In genomic region chr9:14274986-14275720, GRCm38 (mm10) we compare ENCODE assay signal across 8 mouse cellular contexts. TPM values are rescaled to one million over a fixed set of nuclear protein-coding genes. Genes with fewer than 3 reads are reported as not detected.
DNase-seq lines count a peak whose midpoint lies in the region; ATAC-seq and TF ChIP-seq lines count a peak whose summit lies in the region.

Gene Sesn3 (plus strand): TSS chr9:14275067.

- no peaks in the 10 kb centered on the region for H3K36me3 ChIP-seq in G1E (replicated peaks)
- H3K36me3 ChIP-seq in lung, embryonic 14.5 days (ENCODE audit: insufficient read depth), result no peaks in the 10 kb centered on the region

- no peaks in the 10 kb centered on the region for H3K9me3 ChIP-seq in G1E (replicated peaks)
- no peaks in the 10 kb centered on the region for H3K9me3 ChIP-seq in lung, embryonic 14.5 days (ENCODE audit: low read depth, low read length)

- H3K4me1 ChIP-seq in G1E (ENCODE audit: insufficient read depth, low read depth, low read length), result peaks cover 16% of the 10 kb centered on the region
- no peaks in the 10 kb centered on the region for H3K4me1 ChIP-seq in lung, embryonic 14.5 days (ENCODE audit: insufficient read depth)

- TF ChIP-seq CTCF in G1E (IDR thresholded peaks at IDR 0.05; ENCODE audit: low read depth, low read length), result no peak
- TF ChIP-seq CTCF in lung, embryonic 14.5 days (IDR thresholded peaks at IDR 0.05; ENCODE audit: low read depth), result peak; percentile 52

- H3K9ac ChIP-seq in lung, embryonic 14.5 days, result peak within 1 kb of the TSS; percentile 27

- WGBS in lung, embryonic 14.5 days, result 5% methylated on average over 25 of the region's 25 CpGs

- ATAC-seq in G1E (ENCODE audit: extremely low read depth, insufficient number of reproducible peaks, low FRiP score, poor library complexity, severe bottlenecking), result no peak
- ATAC-seq in hematopoietic stem cell, adult 5-6 weeks (replicated peaks in 1 of 2; ENCODE audit: insufficient read depth in 1 of 2, low FRiP score in 2 of 2, low TSS enrichment in 1 of 2, low read depth in 1 of 2, poor library complexity in 2 of 2, severe bottlenecking in 2 of 2), result peak; percentile 87 to 92
- ATAC-seq in lung, embryonic 14.5 days (ENCODE audit: insufficient read depth), result peak; percentile 42
- peak; percentile 84 for ATAC-seq in neutrophil, adult 5-6 weeks (ENCODE audit: extremely low read depth, insufficient number of reproducible peaks, low FRiP score, poor library complexity, severe bottlenecking)

- peak within 1 kb of the TSS; percentile 93 for H3K27ac ChIP-seq in lung, embryonic 14.5 days (ENCODE audit: low read depth)

- DNase-seq in G1E (ENCODE audit: low spot score), result no peak
- peak; percentile 84 to 86 for DNase-seq in cerebellum, adult 18-20 months
- DNase-seq in forelimb bud, embryonic 11.5 days (ENCODE audit: low read depth, low spot score), result peak; percentile 90
- peak; percentile 62 to 67 for DNase-seq in layer of hippocampus, adult 8-10 months (ENCODE audit: low spot score in 2 of 2)
- DNase-seq in lung, embryonic 14.5 days, result peak; percentile 82
- peak; percentile 78 for DNase-seq in testis, postnatal 14 days (ENCODE audit: low spot score)

- H3K4me2 ChIP-seq in lung, embryonic 14.5 days, result peak within 1 kb of the TSS; percentile 69

- H3K4me3 ChIP-seq in G1E (ENCODE audit: low read depth, low read length), result peak within 1 kb of the TSS; percentile 72; the same call in 1 of the 2 replicates
- peak within 1 kb of the TSS; percentile 87 for H3K4me3 ChIP-seq in lung, embryonic 14.5 days (ENCODE audit: low read depth, low read length)

- H3K27me3 ChIP-seq in G1E (ENCODE audit: insufficient read depth, low read length), result peaks cover 19% of the 10 kb centered on the region
- no peaks in the 10 kb centered on the region for H3K27me3 ChIP-seq in lung, embryonic 14.5 days (ENCODE audit: insufficient read depth, low read length)

RNA-seq across cellular contexts. Expression of gene Sesn3, which starts in this region (rescaled TPM):
- total RNA-seq in G1E (2014; fragmentation: Nextera tagmentation) (not detected in 2 replicates), G1E (2017) (0.22 and 0.35 TPM in 2 replicates)
- 0.07 TPM in 1 of 2 replicates, not detected in the other for polyA plus RNA-seq in G1E (2012)
- total RNA-seq in hematopoietic stem cell, adult 5-6 weeks (2017), result 20.9 and 24.9 TPM in 2 replicates
- 10 to 100 TPM; 57.5 to 84.9 (median 73.2) TPM for total RNA-seq in layer of hippocampus, adult 8-10 months (2022)
- polyA plus RNA-seq in lung, embryonic 14.5 days (2014; fragmentation: Nextera tagmentation; extraction: Ambion mirVana), result 23.1 and 23.5 TPM in 2 replicates
- total RNA-seq in neutrophil, adult 5-6 weeks (2017), result 68.8 and 71.9 TPM in 2 replicates

Comparison
In these comparisons a context has a peak if more than half of its experiments do, and no peak if none do; other contexts are left out.
1. RNA of gene Sesn3 (total RNA-seq): 57.5 to 84.9 TPM in layer of hippocampus, adult 8-10 months, 68.8 to 71.9 TPM in neutrophil, adult 5-6 weeks and 20.9 to 24.9 TPM in hematopoietic stem cell, adult 5-6 weeks; 0.22 to 0.35 TPM in G1E; every median in the first group is over 10 times any median in the second.
2. RNA of gene Sesn3 (polyA plus RNA-seq): 23.1 to 23.5 TPM in lung, embryonic 14.5 days; 0.07 TPM in G1E; every median in the first group is over 10 times any median in the second.